Mouse (Mus musculus) limb, embryonic 14.5 days (tissue): ENCODE measurements around the gene Arhgap11a. TPM values are rescaled to one million over a fixed set of nuclear protein-coding genes. Genes with fewer than 3 reads are reported as not detected.
A peak's percentile ranks its signal among the peaks of the same experiment; 100 is the strongest.

Source experiments
- ATAC-seq: fragments of 200-750 bp; cut with Nextera tagmentation; 2 replicates; pipeline ENCODE4 v1.8.0; 2017; ENCODE audit warnings: low read depth, moderate number of reproducible peaks, moderate TSS enrichment; ENCODE audit not compliant: low FRiP score
- DNase-seq: peaks from one replicate; pipeline ENCODE4 v3.0.0-alpha.2; 2015; ENCODE audit warnings: low spot score
- H3K27ac ChIP-seq: fragments of 300-500 bp; sonication (generic); replicated peaks from 2 replicates; pipeline ENCODE4 v1.5.1; 2014; ENCODE audit warnings: low read depth, mild to moderate bottlenecking, low read length, moderate library complexity, mixed read lengths
- H3K27me3 ChIP-seq: fragments of 300-500 bp; sonication (generic); 2 replicates; pipeline ENCODE4 v1.6.1; 2014; ENCODE audit warnings: low read length, mixed read lengths; ENCODE audit not compliant: control insufficient read depth, insufficient read depth
- H3K36me3 ChIP-seq: fragments of 300-500 bp; sonication (generic); 2 replicates; pipeline ENCODE4 v1.6.1; 2014; ENCODE audit warnings: mild to moderate bottlenecking, low read length, moderate library complexity, mixed read lengths; ENCODE audit not compliant: control insufficient read depth, insufficient read depth
- H3K4me1 ChIP-seq: fragments of 300-500 bp; sonication (generic); 2 replicates; pipeline ENCODE4 v1.6.1; 2014; ENCODE audit warnings: antibody characterized with exemption, low read length, mixed read lengths; ENCODE audit not compliant: control insufficient read depth, insufficient read depth
- H3K4me2 ChIP-seq: fragments of 300-500 bp; sonication (generic); replicated peaks from 2 replicates; pipeline ENCODE4 v1.6.1; 2014; ENCODE audit warnings: low read depth, mild to moderate bottlenecking, low read length, moderate library complexity; ENCODE audit not compliant: severe bottlenecking
- H3K4me3 ChIP-seq: fragments of 300-500 bp; sonication (generic); replicated peaks from 2 replicates; pipeline ENCODE4 v1.5.1; 2014; ENCODE audit warnings: low read length
- H3K9ac ChIP-seq: fragments of 300-500 bp; sonication (generic); 2 replicates; pipeline ENCODE4 v1.6.1; 2014; ENCODE audit warnings: mild to moderate bottlenecking, low read depth, low read length, moderate library complexity; ENCODE audit not compliant: severe bottlenecking
- H3K9me3 ChIP-seq: fragments of 300-500 bp; sonication (generic); 2 replicates; pipeline ENCODE4 v1.6.1; 2016; ENCODE audit warnings: low read length; ENCODE audit not compliant: control insufficient read depth
- POLR2A ChIP-seq: fragments of 200-500 bp; IDR thresholded peaks from 2 replicates; pipeline ENCODE4 v1.8.0; 2012; ENCODE audit warnings: inconsistent platforms, mild to moderate bottlenecking, moderate library complexity, borderline replicate concordance; ENCODE audit not compliant: insufficient read depth, insufficient read length; ENCODE audit errors: extremely low read depth
- WGBS: fragments of 180-500 bp; shearing (Covaris S2); extraction: QIAGEN DNeasy Blood & Tissue Kit; methylation state at CpG from one replicate; pipeline ENCODE4 v1.1.7; 2014; 5-methylcytosine and 5-hydroxymethylcytosine counted together
- polyA plus RNA-seq, 2 experiments: library from polyadenylated mRNA; depleted of rRNA in 1 of 2; stranded (reverse) in 1 of 2; unstranded in 1 of 2; fragments of >200 nt; fragmentation: Nextera tagmentation in 1 of 2; extraction: Ambion mirVana in 1 of 2; gene quantifications; 2 replicates each; pipeline versions ENCODE4 v1.2.1 to v1.2.3; 2012 to 2014

Gene Arhgap11a
- polyA plus RNA-seq, 2 experiments, result 4.2 to 23.5 TPM

DNA sequence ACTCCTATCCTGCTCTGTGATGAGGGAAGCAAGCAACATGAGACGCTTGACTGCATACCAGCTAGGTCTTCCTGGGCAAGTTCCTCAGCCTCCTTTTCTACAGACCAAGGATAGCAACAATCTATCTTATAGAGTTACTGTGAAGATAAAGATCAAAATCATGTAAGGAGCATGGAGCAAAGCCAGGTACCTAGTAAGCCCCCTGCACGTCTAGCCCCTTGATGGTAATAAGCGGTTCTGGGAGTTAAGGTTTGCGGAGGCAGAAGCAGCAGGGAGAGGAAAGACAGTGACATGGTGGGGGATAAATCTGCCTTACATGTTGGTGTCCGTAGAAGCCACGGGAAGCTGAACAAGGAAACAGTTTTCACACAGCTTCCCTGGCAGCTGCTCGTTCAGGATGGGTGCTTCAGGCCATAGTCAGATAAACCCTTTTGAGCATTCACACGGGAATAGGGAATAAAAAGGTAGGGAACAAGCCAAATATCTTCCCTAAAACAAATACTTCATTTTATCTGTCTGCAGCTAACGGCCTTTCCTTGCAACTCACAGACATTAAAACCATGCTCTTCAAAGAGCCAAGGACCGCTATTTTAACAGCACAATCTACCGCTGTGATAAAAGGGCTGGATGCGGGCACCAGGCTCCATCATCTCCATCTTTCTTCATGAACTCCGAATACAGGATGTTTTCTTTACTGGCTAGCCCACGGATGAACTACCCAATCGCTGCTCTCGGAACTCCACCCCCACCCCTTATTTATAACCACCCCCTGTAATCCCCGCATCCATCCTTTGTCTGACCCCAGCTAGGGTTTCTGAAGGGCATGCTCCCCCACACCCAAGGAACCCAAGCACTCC is 20.1 kb downstream of the Arhgap11a start:
- peak overlapping the region; percentile 51 for H3K4me2 ChIP-seq
- H3K27ac ChIP-seq, result no peak overlapping the region
- DNase-seq (no peak), ATAC-seq (no peak)
- no peak for TF ChIP-seq POLR2A
- 21% methylated on average over 17 of the region's 17 CpGs for WGBS
- H3K4me1 ChIP-seq, result peaks cover 8% of the 10 kb centered on the region; the same call in 1 of the 2 replicates
- no peak overlapping the region for H3K9ac ChIP-seq
- no peaks in the 10 kb centered on the region; the same call in 1 of the 2 replicates for H3K27me3 ChIP-seq
- H3K36me3 ChIP-seq, result peaks cover 14% of the 10 kb centered on the region
- H3K9me3 ChIP-seq, result no peaks in the 10 kb centered on the region
- H3K4me3 ChIP-seq, result peak overlapping the region; percentile 24

DNA sequence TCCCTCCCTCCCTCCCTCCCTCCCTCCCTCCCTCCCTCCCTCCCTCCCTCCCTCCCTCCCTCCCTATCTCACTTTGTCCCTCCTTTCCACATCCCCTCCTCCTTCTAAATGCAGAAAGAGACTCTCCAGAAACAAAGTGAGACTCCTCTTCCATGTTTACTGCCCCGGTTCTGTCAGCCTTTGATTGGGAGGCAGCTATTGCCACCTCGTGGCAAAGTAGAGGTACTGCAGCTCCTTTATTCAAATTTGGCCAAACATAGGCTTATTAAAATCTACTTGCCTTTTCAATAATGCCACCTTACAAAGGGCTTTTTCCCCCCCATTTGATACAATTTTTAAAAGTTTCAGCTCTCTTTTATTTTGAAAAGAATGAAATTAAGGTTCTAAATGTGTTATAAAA is 24.6 kb downstream of the Arhgap11a start:
- 0 out of 2 replicates have a peak, but pooled peaks have one; percentile 19 for TF ChIP-seq POLR2A
- DNase-seq (peak; percentile 45), ATAC-seq (no peak)
- no peak overlapping the region for H3K27ac ChIP-seq
- no peaks in the 10 kb centered on the region for H3K9me3 ChIP-seq
- WGBS, result 0% methylated on average over 2 of the region's 2 CpGs
- no peak overlapping the region for H3K9ac ChIP-seq
- H3K4me1 ChIP-seq, result peaks cover 4% of the 10 kb centered on the region; the same call in 1 of the 2 replicates
- no peaks in the 10 kb centered on the region for H3K36me3 ChIP-seq
- H3K4me2 ChIP-seq, result no peak overlapping the region
- H3K27me3 ChIP-seq, result no peaks in the 10 kb centered on the region; the same call in 1 of the 2 replicates
- H3K4me3 ChIP-seq, result no peak overlapping the region

DNA sequence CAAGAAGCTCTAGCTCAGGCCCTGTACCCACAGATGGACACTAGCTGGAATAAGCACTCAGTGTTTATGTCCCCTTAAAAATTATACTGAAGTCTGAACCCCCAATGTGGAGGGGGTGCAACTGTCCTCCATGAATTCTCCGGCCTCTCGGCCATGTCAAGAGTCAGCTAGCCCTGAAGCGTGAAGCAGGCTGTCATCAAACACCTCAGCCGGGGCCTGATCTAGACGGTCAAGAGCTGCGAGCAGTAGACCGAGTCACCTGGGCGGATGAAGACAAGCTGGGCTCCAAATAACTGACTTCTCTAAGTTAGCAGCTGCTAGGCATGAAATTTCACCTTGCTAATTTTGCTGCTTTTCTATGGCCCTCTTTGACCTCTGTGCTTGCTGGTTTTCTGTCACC is 26.1 kb downstream of the Arhgap11a start:
- no peak overlapping the region for H3K4me3 ChIP-seq
- no peak for ATAC-seq
- WGBS, result 94% methylated on average over 8 of the region's 8 CpGs
- H3K4me1 ChIP-seq, result no peaks in the 10 kb centered on the region
- no peak overlapping the region for H3K4me2 ChIP-seq
- H3K27ac ChIP-seq, result no peak overlapping the region
- H3K9ac ChIP-seq, result no peak overlapping the region
- no peaks in the 10 kb centered on the region for H3K36me3 ChIP-seq
- H3K9me3 ChIP-seq, result no peaks in the 10 kb centered on the region
- DNase-seq, result no peak
- H3K27me3 ChIP-seq, result no peaks in the 10 kb centered on the region
- TF ChIP-seq POLR2A, result no peak

DNA sequence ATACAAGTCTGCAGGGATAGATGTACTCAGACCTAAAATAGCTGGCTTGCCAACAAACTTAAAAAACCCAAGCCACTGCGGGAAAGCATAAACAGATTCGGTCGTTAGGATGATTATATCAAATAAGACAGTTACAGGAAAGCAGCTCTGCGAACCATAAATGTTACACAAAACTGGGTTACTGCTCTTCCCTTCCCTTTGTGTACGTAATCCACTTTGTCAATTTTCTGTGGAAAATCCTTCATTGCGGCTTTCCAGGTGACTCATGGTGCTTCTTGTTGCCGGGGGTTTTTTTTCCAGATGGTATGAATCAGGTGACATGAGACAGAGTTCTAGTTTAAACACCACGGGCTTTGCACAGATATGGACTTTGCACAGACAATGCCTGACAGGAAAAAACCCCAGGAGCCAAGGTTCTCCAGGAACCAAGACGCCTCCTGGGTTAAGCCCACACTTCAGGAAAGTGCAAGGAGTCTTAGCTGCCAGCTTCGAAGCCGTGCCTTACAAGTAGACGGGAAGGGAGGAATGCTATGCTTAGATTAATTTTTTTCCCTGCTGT is 27.2 kb downstream of the Arhgap11a start:
- no peak for TF ChIP-seq POLR2A
- Histone ChIP-seq H3K4me3 (no peak overlapping the region), H3K9me3 (no peaks in the 10 kb centered on the region), H3K4me2 (no peak overlapping the region), H3K27ac (no peak overlapping the region), H3K27me3 (no peaks in the 10 kb centered on the region), H3K9ac (no peak overlapping the region), H3K36me3 (no peaks in the 10 kb centered on the region), H3K4me1 (no peaks in the 10 kb centered on the region)
- 56% methylated on average over 12 of the region's 12 CpGs for WGBS
- DNase-seq (no peak), ATAC-seq (no peak)

DNA sequence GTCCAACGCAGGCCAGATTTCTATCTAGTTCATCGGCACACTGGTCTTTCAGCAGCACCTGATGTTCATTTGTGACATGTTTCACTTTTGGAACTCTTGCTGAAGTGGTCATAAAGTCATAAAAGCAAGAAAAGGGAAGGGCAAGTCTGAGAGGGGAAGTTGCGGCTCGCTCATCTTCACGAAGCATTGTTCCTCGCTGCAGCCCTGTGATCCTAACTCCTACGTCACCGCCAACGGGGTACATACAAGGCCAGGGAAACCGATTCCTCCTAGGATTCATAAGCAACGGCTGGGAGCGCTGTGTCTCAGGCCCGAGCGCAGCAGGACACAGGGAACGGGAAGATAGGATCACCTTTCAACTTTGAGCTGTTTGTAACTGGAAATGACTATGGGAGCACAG is 28.3 kb downstream of the Arhgap11a start:
- no peaks in the 10 kb centered on the region for H3K9me3 ChIP-seq
- H3K4me2 ChIP-seq, result no peak overlapping the region
- H3K27ac ChIP-seq, result no peak overlapping the region
- no peaks in the 10 kb centered on the region for H3K36me3 ChIP-seq
- no peaks in the 10 kb centered on the region for H3K4me1 ChIP-seq
- no peak for ATAC-seq
- 88% methylated on average over 15 of the region's 15 CpGs for WGBS
- no peak for TF ChIP-seq POLR2A
- no peak for DNase-seq
- H3K27me3 ChIP-seq, result no peaks in the 10 kb centered on the region
- H3K9ac ChIP-seq, result no peak overlapping the region
- H3K4me3 ChIP-seq, result no peak overlapping the region
